Mouse (Mus musculus): ENCODE results near the gene Nrg3. TPM values are rescaled to one million over a fixed set of nuclear protein-coding genes. Genes with fewer than 3 reads are reported as not detected.
"Not testable (repeated sequence)": the region's sequence is repeated elsewhere in the genome, so short reads cannot be mapped to it uniquely, and the experiment has no call there.

The Nrg3 gene
- polyA plus RNA-seq, 1 experiment from 2014 or later: 7.8 TPM

GRCm38 (mm10) chr14:39173709-39174108, 299.2 kb downstream of the Nrg3 start:
- Histone ChIP-seq H3K4me2 (replicated peaks) (no peak overlapping the region), H3K4me1 (replicated peaks) (no peaks in the 10 kb centered on the region), H3K36me3 (no peaks in the 10 kb centered on the region), H3K27me3 (no peaks in the 10 kb centered on the region), H3K27ac (no peak overlapping the region; the same call in none of the 2 replicates), H3K9me3 (no peaks in the 10 kb centered on the region), H3K4me3 (replicated peaks) (no peak overlapping the region), H3K9ac (replicated peaks) (no peak overlapping the region)
- peak; percentile 72; the same call in 1 of the 2 replicates for ATAC-seq
- WGBS: 75% methylated on average over 2 of the region's 2 CpGs

GRCm38 (mm10) chr14:39160140-39160539, 312.7 kb downstream of the Nrg3 start:
- 77% methylated on average over 3 of the region's 3 CpGs for WGBS
- no peak overlapping the region for H3K27ac ChIP-seq
- no peak overlapping the region for H3K9ac ChIP-seq (replicated peaks)
- no peaks in the 10 kb centered on the region for H3K27me3 ChIP-seq
- no peaks in the 10 kb centered on the region for H3K36me3 ChIP-seq
- no peak overlapping the region for H3K4me2 ChIP-seq (replicated peaks)
- H3K4me3 ChIP-seq (replicated peaks): no peak overlapping the region
- no peak for ATAC-seq
- H3K4me1 ChIP-seq (replicated peaks): no peaks in the 10 kb centered on the region
- H3K9me3 ChIP-seq: no peaks in the 10 kb centered on the region

GRCm38 (mm10) chr14:39155462-39155861, 317.4 kb downstream of the Nrg3 start:
- Histone ChIP-seq H3K4me2 (replicated peaks) (no peak overlapping the region), H3K27ac (no peak overlapping the region), H3K9me3 (no peaks in the 10 kb centered on the region), H3K4me1 (replicated peaks) (no peaks in the 10 kb centered on the region), H3K36me3 (no peaks in the 10 kb centered on the region), H3K9ac (replicated peaks) (no peak overlapping the region), H3K27me3 (no peaks in the 10 kb centered on the region), H3K4me3 (replicated peaks) (no peak overlapping the region)
- no peak for ATAC-seq
- 60% methylated on average over 1 of the region's 1 CpGs for WGBS

GRCm38 (mm10) chr14:39129766-39130165, 343.1 kb downstream of the Nrg3 start:
- H3K27ac ChIP-seq: no peak overlapping the region
- H3K4me3 ChIP-seq (replicated peaks): no peak overlapping the region
- no peaks in the 10 kb centered on the region for H3K9me3 ChIP-seq
- H3K4me2 ChIP-seq (replicated peaks): no peak overlapping the region
- no peaks in the 10 kb centered on the region for H3K4me1 ChIP-seq (replicated peaks)
- no peaks in the 10 kb centered on the region for H3K27me3 ChIP-seq
- no peaks in the 10 kb centered on the region for H3K36me3 ChIP-seq
- WGBS: 90% methylated on average over 2 of the region's 2 CpGs
- ATAC-seq: no peak
- H3K9ac ChIP-seq (replicated peaks): no peak overlapping the region

GRCm38 (mm10) chr14:39117977-39118376, 354.9 kb downstream of the Nrg3 start:
- no peaks in the 10 kb centered on the region for H3K36me3 ChIP-seq
- 57% methylated on average over 3 of the region's 3 CpGs for WGBS
- H3K9me3 ChIP-seq: no peaks in the 10 kb centered on the region
- no peaks in the 10 kb centered on the region for H3K27me3 ChIP-seq
- no peak for ATAC-seq
- no peak overlapping the region for H3K27ac ChIP-seq
- peaks cover 1% of the 10 kb centered on the region for H3K4me1 ChIP-seq (replicated peaks)
- H3K4me3 ChIP-seq (replicated peaks): no peak overlapping the region
- no peak overlapping the region for H3K4me2 ChIP-seq (replicated peaks)
- H3K9ac ChIP-seq (replicated peaks): no peak overlapping the region

- not testable (repeated sequence) for H3K9ac ChIP-seq (replicated peaks); H3K27ac ChIP-seq; H3K36me3 ChIP-seq; ATAC-seq; H3K4me2 ChIP-seq (replicated peaks); H3K27me3 ChIP-seq; H3K4me3 ChIP-seq (replicated peaks); H3K9me3 ChIP-seq
- WGBS: 92% methylated on average over 3 of the region's 3 CpGs
- peaks cover 10% of the 10 kb centered on the region for H3K4me1 ChIP-seq (replicated peaks)
Observed at GRCm38 (mm10) chr14:39116522-39117231, 356.2 kb downstream of the Nrg3 start.

- no peaks in the 10 kb centered on the region for H3K36me3 ChIP-seq
- peaks cover 10% of the 10 kb centered on the region for H3K4me1 ChIP-seq (replicated peaks)
- no peak for ATAC-seq
- no peaks in the 10 kb centered on the region for H3K27me3 ChIP-seq
- WGBS: 85% methylated on average over 3 of the region's 3 CpGs
- H3K9ac ChIP-seq (replicated peaks): no peak overlapping the region
- no peak overlapping the region for H3K4me2 ChIP-seq (replicated peaks)
- no peak overlapping the region for H3K27ac ChIP-seq
- H3K4me3 ChIP-seq (replicated peaks): no peak overlapping the region
- H3K9me3 ChIP-seq: no peaks in the 10 kb centered on the region
Observed at GRCm38 (mm10) chr14:39109566-39109965, 363.3 kb downstream of the Nrg3 start.

- no peak overlapping the region for H3K9ac ChIP-seq (replicated peaks)
- no peak for ATAC-seq
- no peaks in the 10 kb centered on the region for H3K9me3 ChIP-seq
- H3K27me3 ChIP-seq: no peaks in the 10 kb centered on the region
- no peaks in the 10 kb centered on the region for H3K36me3 ChIP-seq
- no peaks in the 10 kb centered on the region for H3K4me1 ChIP-seq (replicated peaks)
- H3K4me3 ChIP-seq (replicated peaks): no peak overlapping the region
- H3K27ac ChIP-seq: no peak overlapping the region
- no peak overlapping the region for H3K4me2 ChIP-seq (replicated peaks)
- WGBS: 87% methylated on average over 3 of the region's 3 CpGs
Observed at GRCm38 (mm10) chr14:39106776-39107175, 366.1 kb downstream of the Nrg3 start.

- Histone ChIP-seq H3K4me2 (replicated peaks) (no peak overlapping the region), H3K4me3 (replicated peaks) (no peak overlapping the region), H3K9me3 (no peaks in the 10 kb centered on the region), H3K27me3 (no peaks in the 10 kb centered on the region), H3K27ac (no peak overlapping the region), H3K4me1 (replicated peaks) (no peaks in the 10 kb centered on the region), H3K9ac (replicated peaks) (no peak overlapping the region), H3K36me3 (no peaks in the 10 kb centered on the region)
- 36% methylated on average over 1 of the region's 1 CpGs for WGBS
- no peak for ATAC-seq
Observed at GRCm38 (mm10) chr14:39095219-39095618, 377.7 kb downstream of the Nrg3 start.

GRCm38 (mm10) chr14:39079461-39079860, 393.4 kb downstream of the Nrg3 start:
- Histone ChIP-seq H3K27ac (no peak overlapping the region), H3K36me3 (no peaks in the 10 kb centered on the region), H3K27me3 (no peaks in the 10 kb centered on the region), H3K9ac (replicated peaks) (no peak overlapping the region), H3K4me1 (replicated peaks) (no peaks in the 10 kb centered on the region), H3K4me2 (replicated peaks) (no peak overlapping the region), H3K9me3 (no peaks in the 10 kb centered on the region), H3K4me3 (replicated peaks) (no peak overlapping the region)
- ATAC-seq: no peak
- 75% methylated on average over 1 of the region's 1 CpGs for WGBS

- 84% methylated on average over 2 of the region's 2 CpGs for WGBS
- H3K9me3 ChIP-seq: no peaks in the 10 kb centered on the region
Observed at GRCm38 (mm10) chr14:39051542-39051941, 421.3 kb downstream of the Nrg3 start.

GRCm38 (mm10) chr14:39049021-39049420, 423.9 kb downstream of the Nrg3 start:
- H3K9ac ChIP-seq (replicated peaks): no peak overlapping the region
- no peaks in the 10 kb centered on the region for H3K36me3 ChIP-seq
- no peaks in the 10 kb centered on the region for H3K4me1 ChIP-seq (replicated peaks)
- no peak overlapping the region for H3K4me3 ChIP-seq (replicated peaks)
- 76% methylated on average over 2 of the region's 2 CpGs for WGBS
- no peak overlapping the region for H3K27ac ChIP-seq
- ATAC-seq: no peak
- H3K9me3 ChIP-seq: no peaks in the 10 kb centered on the region
- H3K4me2 ChIP-seq (replicated peaks): no peak overlapping the region
- no peaks in the 10 kb centered on the region for H3K27me3 ChIP-seq

More at GRCm38 (mm10) chr14:39051542-39051941, 421.3 kb downstream of the Nrg3 start:
- Histone ChIP-seq H3K9ac (replicated peaks) (no peak overlapping the region), H3K27ac (no peak overlapping the region), H3K4me3 (replicated peaks) (no peak overlapping the region), H3K4me1 (replicated peaks) (no peaks in the 10 kb centered on the region), H3K27me3 (no peaks in the 10 kb centered on the region), H3K4me2 (replicated peaks) (no peak overlapping the region), H3K36me3 (no peaks in the 10 kb centered on the region)
- no peak for ATAC-seq

GRCm38 (mm10) chr14:39044290-39044689, 428.6 kb downstream of the Nrg3 start:
- Histone ChIP-seq H3K4me2 (replicated peaks) (no peak overlapping the region), H3K27me3 (no peaks in the 10 kb centered on the region), H3K9me3 (no peaks in the 10 kb centered on the region), H3K9ac (replicated peaks) (no peak overlapping the region), H3K36me3 (no peaks in the 10 kb centered on the region), H3K4me1 (replicated peaks) (no peaks in the 10 kb centered on the region), H3K27ac (no peak overlapping the region), H3K4me3 (replicated peaks) (no peak overlapping the region)
- ATAC-seq: no peak
- 91% methylated on average over 1 of the region's 1 CpGs for WGBS

Measured in midbrain, embryonic 13.5 days (tissue).